Mouse (Mus musculus) frontal cortex, adult 2 months (tissue): Measurements from ENCODE around the gene Edc4. TPM values are rescaled to one million over a fixed set of nuclear protein-coding genes. Genes with fewer than 3 reads are reported as not detected.
A peak's percentile ranks its signal among the peaks of the same experiment; 100 is the strongest.

ENCODE experiments used
- DNase-seq, 2 experiments: peaks; one replicate each; pipeline ENCODE4 v3.0.0; 2022; ENCODE audit warnings: low spot score in 1 of 2; ENCODE audit errors: extremely low spot score in 1 of 2
- polyA plus RNA-seq: library from polyadenylated mRNA; depleted of rRNA; stranded (reverse); fragments of >200 nt; gene quantifications from 2 replicates; pipeline ENCODE4 v1.2.3, GENCODE M21; 2012

The Edc4 gene
- polyA plus RNA-seq, 1 experiment = 78.3 TPM

DNA sequence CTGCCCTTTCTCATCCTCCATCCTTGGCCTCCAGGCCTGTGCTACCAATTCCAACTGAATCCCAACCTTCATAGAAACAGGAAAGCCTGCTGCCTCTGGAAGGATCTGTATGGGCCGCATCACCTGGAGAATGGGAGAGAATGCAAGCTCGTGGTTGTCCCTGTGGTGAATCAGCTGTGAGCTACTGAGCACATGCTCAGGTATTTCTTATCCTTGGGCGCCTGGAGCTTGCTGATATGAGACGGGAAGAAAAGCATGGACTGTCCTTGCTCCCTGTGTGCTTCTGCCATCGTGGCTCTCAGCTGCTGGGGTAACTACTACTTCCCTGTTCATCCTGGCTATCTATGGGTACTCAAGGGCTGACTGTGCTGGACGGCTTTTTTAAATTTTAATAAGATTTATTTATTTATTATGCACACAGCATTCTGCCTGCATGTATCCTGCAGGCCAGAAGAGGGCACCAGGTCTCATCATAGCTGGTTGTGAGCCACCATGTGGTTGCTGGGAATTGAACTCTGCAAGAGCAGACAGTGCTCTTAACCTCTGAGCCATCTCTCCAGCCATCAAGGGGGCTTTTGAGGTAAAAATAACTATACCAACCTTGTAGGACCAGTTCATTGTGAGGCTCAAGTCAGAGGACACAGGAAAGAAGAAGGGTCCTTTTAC, 14.2 kb upstream of the Edc4 start:
- DNase-seq = no peak

DNA sequence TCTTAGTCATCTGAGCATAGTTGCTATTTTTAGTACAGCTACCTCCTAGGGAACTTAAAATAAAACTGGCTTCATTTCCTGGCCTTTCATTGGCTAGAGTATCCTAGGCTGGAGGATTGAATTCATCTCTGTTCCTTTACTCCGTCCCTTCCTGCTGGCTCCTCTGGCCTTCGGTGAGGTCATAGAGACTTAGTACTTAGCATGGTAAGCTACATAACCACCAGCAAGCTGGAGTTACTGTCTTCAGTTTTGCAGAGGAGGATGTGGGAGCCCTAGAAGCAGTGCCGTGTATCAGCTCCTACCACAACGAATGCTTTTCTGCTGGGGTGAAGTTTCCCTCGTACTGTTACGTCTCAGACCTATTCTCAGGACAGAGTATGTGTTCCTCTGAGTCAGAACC, 6.4 kb upstream of the Edc4 start:
- no peak for DNase-seq

DNA sequence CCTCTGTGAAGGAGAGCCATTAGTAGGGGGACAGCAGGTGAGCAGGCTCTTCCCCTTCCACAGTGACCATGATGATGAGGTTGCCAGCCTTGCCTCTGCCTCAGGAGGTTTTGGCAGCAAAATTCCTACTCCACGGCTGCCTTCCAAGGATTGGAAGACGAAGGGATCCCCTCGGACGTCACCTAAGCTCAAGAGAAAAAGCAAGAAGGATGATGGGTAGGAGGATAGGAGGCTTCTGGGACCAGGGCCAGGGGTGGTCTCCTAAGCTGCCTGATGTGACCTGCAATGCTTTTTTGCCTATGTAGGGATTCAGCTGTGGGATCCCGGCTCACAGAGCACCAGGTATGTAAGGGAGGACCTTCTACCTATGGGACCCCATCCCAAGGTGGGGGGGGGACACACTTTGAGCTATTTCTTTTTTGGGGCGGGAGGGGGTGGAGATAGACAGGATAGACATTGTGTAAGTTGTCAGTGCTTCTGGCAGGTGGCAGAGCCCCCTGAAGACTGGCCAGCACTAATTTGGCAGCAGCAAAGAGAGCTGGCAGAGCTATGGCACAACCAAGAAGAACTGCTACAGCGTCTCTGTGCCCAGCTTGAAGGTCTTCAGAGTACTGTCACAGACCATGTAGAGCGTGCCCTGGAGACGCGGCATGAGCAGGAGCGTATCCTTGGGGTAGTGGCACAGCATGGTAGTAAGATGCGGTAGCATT, 9.2 kb downstream of the Edc4 start:
- DNase-seq = no peak

DNA sequence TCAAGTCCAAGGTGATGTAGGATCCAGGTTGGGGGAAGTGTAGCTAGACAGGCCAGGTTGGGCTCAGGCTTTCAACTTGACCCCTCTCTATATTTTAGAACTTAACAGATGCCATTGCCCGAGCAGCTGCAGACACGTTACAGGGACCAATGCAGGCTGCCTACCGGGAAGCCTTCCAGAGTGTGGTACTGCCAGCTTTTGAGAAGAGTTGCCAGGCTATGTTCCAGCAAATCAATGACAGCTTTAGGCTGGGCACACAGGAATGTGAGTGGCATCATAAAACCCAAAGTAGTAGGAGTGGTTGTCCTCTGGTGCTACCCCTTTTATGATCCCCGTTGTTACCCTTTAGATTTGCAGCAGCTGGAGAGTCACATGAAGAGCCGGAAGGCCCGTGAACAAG, 10.2 kb downstream of the Edc4 start:
- peak in 1 of 2 experiments; percentile 63 for DNase-seq

DNA sequence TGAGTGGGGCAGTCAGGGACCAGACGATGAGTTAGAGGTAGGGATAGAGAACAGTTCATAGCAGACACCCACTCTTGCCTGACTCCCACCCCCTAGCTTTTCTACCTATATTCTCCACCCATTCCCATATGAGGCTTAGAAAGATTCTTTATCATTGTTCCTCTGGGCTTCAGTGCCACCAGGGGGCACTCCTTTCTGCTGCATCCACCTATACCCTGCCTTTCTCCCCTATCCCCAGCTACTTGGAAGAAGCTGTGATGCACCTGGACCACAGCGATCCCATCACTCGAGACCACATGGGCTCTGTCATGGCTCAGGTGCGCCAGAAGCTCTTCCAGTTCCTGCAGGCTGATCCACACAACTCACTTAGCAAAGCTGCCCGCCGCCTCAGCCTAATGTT, 11.8 kb downstream of the Edc4 start:
- DNase-seq = peak in 1 of 2 experiments; percentile 65

DNA sequence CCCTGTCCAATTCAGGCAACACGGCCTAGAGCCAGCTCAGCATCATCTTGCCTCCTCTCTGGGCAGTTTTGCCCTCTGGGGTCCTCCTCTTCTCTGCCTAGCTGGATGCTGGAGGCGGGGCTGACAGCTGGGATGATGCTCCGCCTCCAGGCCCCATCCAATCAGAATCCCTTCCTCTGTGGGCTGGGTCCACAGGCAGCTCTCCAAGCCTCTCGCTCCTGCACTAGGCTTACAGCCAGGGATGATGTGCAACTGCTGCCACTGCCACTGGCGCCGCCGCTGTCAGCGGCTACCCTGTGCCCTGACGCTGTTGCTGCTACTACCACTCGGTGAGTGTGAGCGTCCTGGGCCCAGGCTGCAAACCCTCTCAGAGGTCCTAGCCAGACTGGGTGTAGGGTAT, 12.7 kb downstream of the Edc4 start, which contains the start of gene Nrn1l:
Nrn1l (plus strand) TSS at position 229 of the 400 bp plus-strand sequence.
- DNase-seq = peak; percentile 73 to 90

DNA sequence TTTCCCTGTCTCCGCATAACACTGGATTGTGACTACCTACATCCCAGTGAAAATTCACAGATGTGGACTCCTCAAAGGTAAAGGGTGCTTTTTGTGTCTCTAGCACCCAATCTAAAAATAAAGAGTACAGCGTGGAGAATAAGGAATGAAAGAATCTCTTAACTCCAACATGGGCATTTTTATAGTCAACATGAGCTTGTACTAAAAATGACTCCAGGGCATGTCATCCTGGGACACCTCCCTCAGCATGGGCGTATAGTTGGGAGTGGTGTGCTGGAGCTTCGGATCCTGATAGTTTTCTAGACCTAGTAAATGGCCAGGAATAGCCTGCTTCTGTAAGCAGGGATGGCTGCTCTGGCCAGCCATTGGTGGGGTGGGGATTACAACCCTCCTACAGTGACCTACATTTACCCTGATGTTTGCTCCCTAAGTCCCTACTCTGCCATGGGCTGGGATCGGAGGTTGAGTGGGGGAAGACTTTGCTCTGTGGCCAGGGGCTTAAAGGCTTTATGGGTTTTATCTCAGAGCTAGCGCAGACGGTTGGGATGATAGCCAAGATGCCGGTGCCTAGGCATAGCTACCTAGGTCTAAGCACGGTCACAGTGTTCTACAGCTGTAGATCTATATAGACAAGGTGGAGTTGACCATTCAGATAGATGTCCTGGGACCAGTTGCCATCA, 17.3 kb downstream of the Edc4 start:
- no peak for DNase-seq

DNA sequence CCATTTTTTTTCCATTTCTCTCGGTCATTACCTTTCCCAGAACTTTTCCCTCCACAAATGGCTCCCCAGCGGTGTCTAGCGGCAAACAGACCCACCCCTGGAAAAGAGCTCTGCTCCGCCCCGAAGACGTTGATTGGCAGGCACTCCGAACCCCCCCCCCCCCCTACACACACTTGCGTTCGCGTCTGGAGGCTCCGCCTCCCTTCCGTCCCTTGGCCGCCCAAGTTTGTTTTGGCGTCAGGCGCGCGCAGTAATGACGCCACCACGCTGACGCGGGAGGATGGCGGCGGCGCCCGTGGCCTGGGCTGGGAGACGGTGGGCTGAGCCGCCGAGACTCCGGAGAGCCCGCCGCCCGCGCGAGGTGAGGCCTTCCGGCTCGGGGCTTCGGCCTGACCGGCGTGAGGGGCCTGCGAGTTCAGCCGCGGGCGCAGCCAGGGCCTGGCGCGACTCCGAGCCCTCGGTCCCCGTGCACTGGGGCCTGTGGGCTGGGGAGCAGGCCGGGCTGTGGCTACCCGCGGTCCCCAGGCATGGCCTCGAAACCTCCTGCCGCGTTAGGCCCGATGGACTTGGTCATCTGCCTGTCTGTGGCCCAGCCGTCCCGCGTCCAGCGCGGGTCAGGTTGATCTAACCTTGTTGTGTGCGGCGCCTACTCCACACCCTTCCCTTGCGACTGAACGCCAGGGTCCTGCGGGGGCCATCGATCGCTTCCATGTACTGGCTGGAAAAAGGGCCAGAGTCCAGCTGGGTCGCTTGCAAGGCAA, 19.7 kb downstream of the Edc4 start, which contains the start of gene Pskh1:
Pskh1 (plus strand) TSS at position 262 of the 761 bp plus-strand sequence.
- peak; percentile 74 to 95 for DNase-seq

DNA sequence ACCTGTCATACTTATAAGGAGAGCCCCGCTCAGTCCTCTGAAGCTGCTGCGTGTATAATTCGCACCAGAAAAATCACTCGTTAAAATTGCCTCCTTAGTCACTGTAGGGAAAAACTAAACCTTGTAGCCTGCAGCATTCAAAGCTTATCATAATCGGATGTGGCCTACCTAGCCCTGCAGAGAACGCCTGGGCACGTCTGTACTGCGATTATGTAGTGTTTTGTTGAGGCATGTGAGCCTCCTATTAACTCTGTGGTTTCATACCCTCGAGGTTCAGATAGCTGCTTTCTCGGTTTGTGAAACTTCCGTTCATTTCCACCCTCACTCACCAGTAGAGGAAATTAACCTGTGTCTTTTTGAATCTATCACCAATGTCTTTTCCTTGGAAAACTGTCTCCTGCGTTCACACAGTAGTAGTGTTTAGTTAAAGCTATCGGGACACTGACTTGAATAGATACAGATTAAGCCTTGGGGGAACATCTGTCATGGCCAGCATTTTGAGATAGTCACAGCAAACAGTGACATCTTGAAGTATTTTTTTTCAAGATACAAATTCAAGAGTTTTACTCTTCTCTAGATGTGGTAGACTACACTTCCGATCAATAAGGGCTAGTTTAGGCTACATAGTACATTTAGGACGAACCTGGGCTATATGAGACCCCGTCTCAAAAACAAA, 20.4 kb downstream of the Edc4 start:
- DNase-seq = no peak

DNA sequence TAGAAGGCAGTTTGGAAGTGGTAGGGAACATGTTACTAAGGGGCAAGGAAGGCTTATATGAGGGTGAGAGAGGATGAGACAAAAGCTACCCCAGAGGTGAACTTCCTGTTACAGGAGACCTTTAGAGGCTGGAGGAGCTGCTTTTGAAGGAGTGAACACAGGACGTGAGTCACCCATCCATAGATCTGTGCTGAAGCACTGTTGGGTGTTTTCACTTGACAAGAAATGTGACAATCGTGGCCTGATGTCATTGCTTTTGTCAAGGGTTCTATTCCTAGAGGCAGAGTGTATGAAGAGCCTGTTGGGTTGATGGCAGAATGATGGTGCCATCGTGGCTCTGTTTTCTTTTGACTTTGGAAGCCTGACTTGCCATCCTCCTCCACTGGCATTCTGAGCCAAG, 38.7 kb downstream of the Edc4 start:
- no peak for DNase-seq

DNA sequence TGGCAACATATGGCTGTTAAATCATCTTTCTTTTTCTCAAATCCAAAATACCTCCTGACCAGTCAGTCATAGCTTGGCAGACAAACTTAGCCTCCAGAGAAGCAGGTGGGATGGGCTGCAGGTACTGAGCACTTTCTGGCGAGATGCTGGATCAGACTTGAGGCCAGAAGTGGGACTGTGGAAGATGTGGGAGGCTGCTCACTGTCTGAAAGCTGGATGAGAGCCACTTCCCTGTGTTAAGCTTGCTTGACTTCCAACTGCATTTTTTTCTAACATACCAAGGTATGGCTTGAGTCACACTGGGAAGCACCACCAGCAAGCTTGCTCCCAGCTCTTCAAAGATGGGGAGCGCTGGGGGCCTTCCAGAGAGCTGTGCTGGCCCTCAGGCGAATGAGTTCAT, 44.4 kb downstream of the Edc4 start:
- DNase-seq = peak in 1 of 2 experiments; percentile 70

DNA sequence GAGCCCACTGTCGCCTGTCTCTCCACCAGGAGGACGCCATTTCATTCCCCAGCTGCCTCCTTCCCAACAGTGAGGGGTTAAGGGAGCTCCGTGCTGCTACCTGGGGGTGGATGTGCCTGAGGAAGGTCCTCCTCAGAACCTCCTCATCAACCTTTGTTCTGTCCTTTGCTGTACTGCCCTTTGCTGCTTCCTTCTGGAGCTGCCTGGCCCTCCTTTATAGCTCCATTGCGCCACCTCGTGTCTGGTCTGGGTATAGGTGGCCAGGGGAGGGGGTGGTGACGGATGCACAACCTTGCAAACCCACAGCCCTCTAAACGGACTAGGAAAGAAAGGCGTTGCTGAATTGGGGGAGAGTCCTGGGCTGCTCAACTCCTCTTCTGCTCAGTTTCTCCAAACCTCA, 49.9 kb downstream of the Edc4 start:
- DNase-seq = peak in 1 of 2 experiments; percentile 91

DNA sequence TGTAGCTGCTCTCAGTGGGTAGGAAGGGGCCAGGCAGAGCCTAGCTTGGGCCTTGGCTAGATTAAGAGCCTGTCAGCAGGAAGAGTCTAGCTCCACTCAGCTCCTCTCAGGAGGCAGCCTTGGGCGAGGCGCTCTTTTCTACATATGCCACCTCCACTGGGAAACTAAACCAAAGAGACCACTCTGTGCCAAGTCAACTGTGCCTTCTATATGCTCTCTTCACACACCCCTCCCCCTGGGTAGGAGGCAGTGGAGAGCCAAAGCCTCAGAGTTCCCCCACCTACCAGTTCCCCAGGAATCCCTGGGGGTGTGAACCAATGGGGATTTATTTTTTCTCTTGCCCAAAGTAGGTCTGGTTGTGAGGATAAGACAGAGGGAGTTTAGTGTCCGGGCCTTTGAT, 50.6 kb downstream of the Edc4 start:
- peak; percentile 68 to 76 for DNase-seq

DNA sequence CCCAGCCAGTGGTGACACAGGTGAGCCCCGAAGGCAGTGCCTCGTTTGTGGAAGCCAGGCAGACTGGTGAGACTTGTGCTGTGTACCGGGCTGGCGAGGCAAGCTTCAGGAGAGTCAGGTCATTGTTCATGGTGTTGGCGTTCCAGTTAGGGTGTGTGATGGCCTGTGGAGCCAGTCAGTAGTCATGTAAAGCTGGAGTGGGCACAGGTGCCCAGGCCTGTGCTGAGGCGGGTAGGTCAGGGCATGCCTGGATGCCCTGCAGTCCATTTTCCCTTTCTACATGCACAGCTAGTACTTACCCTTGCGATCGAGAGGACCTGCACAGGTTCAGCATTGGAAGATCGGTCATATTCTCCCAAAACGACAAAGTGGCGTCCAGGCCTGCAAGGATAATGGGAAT, 51.8 kb downstream of the Edc4 start:
- DNase-seq = no peak

DNA sequence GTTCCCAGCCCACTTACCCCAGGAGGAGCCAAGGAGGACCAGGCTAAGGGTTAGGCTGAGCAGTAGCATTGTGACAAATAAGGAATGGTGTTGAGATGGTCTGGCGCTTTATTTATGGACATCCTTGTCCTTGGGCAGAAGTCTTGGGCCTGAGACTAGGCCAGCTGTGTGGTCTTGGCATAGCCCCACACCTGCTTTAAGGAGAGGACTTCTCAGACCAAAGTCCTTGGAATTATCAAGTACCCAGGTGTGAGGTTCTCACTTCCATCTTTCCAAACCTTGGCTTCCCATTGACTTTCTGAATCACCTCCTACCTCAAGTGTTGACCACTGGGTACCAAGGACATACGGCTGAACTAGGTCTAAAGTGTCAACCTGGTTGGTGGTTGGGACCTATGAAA, 53.1 kb downstream of the Edc4 start, which contains the start of gene Ctrl:
Ctrl (minus strand) TSS at position 101 of the 400 bp plus-strand sequence.
- no peak for DNase-seq

DNA sequence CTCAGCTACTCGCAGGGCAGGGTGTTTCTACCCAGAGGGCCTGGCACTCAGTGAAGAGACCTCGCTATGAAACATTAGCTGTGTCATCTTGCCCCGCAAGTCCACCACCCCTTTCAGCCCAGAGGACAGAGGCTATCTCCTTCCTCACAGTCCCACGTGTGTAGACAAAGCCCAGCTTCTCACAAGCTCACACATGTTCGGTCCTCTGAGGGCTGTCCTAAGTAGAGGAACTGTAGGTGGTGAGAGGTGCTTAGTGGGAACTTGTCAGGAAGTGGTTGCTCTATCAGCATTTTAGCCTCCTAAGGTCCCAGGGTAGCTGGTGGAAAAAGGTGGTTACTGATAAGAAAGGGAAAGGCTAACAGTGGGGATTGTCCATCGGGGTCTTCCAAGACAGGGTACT, 54.4 kb downstream of the Edc4 start:
- DNase-seq = no peak

DNA sequence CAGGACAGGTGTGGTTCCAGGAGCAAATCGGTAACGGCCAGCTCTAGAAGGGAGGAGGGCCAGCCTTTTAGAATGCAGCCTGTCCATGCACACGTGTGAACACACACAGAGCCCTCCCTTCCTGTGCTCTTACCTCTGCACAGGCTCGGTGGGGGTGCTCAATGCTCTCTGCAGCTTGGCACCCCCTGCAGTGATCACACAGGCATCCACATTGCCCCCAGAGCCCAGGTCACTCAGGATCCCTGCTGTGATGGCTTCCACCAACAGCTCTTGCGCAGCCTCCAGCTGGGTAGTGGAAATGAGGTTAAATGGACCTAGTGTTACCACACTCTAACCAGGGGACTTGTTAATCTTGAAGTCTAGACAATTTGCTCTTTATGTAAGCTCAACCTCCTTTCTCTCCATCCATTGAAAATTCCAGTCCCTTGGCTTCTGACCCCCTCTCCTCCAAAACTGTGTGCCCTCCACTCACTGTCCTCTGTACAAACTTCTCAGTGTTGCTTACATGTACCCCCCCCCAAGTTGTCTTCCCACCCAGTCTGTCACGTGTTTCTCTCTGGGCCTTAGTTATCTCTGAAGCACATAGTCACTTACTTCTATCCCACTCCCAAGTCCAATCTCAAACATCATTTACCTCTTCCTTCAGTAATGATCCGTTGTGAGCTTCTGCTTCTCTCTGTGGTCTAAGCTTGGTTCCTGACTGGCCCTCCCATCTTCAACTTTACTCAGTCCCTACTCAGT, 55.4 kb downstream of the Edc4 start:
- no peak for DNase-seq

DNA sequence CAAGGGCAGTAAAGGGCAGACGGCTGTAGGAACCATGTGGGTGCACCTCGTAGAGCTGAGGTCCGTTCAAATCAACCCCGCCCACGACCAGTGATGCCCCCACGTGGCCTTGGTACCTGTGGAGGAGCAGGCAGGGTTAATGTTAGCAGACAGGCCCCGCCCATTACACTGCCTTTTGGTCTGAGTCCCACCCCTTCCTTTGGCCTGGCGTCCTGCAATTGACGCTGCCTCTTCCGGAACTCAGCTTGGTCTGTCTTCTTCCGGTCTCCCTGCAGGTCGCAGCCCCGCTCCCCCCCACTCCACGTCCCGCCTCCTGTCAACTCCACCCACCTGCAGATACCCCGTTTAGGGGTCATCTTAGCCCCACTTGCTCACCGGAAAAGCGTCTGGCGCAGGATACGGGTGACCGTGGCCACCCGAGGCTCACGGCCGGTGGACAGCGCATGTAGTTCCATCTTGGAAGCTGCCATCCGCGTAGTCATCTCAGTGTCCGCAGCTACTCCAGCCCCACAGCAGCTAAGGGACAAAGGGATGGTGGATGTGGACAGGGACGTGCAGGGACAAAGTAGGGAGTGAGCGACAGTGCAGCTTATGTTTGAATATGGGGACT, 56.3 kb downstream of the Edc4 start:
- DNase-seq = peak; percentile 85 to 87
